Mouse (Mus musculus) A20 (cell line): Measurements from ENCODE around the gene Aebp2.
"Not testable (repeated sequence)": the region's sequence is repeated elsewhere in the genome, so short reads cannot be mapped to it uniquely, and the experiment has no call there.

Source experiments
- DNase-seq: peaks from one replicate; pipeline ENCODE4 v3.0.0-alpha.2; 2011; ENCODE audit warnings: low read depth, low spot score

The Aebp2 gene

GRCm38 (mm10) chr6:140622391-140623225, at the start of gene Aebp2:
TSS of gene Aebp2 (plus strand) at chr6:140622663.
- no peak for DNase-seq

DNA sequence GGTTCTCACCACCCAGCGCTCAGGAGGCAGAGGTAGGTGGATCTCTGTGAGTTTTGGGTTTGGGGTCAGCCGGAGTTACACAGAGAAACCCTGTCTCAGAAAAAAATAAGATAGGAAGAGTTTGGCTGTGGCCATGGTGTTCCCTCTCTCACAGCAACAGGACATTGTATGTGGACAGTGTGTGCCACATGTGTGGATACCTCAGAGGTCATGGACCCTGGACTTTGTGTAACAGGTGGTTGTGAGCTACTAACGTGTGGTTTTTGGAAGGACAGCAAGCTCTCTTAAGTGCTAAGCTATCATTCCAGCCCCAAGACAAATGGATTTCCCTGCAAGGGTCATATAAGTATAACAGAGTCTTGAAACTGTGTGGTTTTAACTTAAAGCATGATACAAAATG, 47.5 kb upstream of the Aebp2 start:
- no peak for DNase-seq

- DNase-seq = no peak
These were observed 46.3 kb upstream of the Aebp2 start for GRCm38 (mm10) chr6:140576133-140576532.

- DNase-seq = peak; percentile 29
These were observed 45.3 kb upstream of the Aebp2 start for GRCm38 (mm10) chr6:140576961-140577821.

GRCm38 (mm10) chr6:140577822-140578170, 44.7 kb upstream of the Aebp2 start:
- DNase-seq = peak; percentile 20

DNA sequence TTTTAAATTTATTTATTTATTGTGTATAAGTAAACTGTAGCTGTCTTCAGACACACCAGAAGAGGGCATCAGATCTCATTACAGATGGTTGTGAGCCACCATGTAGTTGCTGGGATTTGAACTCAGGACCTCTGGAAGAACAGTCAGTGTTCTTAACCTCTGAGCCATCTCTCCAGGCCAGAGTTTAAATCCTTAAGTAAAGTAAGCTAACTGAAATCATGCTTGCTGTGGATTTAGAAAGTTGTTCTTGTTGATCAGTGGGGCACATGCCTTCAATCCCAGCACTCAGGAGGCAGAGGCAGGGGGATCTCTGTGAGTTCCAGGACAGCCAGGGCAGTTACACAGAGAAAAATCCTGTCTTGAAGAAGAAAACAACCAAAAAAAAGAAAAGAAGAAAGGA, 43.5 kb upstream of the Aebp2 start:
- not testable (repeated sequence) for DNase-seq

- no peak for DNase-seq
These were observed 42.3 kb upstream of the Aebp2 start for GRCm38 (mm10) chr6:140580170-140580569.

DNA sequence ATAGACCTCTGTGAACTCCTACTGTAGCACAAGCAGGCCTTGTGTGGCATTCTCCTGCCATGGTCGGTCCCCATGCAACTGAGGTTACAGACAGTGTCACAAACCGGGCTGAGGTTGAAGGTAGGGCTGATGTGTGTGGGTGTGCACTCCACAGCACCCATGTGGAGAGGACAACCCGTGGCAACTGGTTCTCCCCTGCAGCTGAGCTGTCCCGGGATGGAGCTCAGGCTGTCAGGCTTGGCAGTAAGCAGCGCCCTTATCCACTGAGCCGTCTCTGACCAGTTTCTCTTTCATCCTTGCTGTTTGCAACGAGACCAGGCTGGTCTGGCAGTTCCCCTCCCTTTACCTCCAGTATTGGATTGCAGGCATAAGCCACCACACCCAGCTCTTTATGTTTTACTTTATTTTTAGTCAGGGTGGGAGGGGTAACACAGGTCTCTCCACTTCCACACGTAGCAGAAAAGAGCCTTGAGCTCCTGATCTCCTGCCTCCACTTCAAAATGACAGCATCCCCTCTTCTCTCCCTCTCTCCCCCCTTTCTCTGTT, 35.7 kb upstream of the Aebp2 start:
- no peak for DNase-seq

DNA sequence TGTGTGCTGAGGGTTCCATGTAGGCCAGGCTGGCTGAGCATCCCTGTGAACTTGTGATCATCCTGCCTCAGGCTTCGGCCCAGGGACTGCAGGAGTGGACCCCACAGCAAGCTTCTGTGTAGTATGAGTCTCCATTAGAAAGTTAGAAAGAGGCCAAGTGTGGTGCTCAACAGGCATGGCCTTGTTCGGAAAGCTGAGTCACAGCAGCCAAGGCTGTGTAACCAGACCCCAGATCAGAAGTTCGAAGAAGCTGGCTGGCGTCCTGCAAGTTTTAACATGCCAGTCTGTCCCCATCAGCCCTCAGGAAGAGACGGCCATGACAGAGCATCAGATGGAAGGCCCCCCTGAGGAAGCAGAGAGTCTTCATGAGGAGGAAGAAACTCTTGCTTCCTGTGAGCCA, 31.1 kb upstream of the Aebp2 start:
- no peak for DNase-seq

- no peak for DNase-seq
These were observed 29.8 kb upstream of the Aebp2 start for GRCm38 (mm10) chr6:140592713-140593112.

GRCm38 (mm10) chr6:140593420-140594170, 28.9 kb upstream of the Aebp2 start:
- no peak for DNase-seq

DNA sequence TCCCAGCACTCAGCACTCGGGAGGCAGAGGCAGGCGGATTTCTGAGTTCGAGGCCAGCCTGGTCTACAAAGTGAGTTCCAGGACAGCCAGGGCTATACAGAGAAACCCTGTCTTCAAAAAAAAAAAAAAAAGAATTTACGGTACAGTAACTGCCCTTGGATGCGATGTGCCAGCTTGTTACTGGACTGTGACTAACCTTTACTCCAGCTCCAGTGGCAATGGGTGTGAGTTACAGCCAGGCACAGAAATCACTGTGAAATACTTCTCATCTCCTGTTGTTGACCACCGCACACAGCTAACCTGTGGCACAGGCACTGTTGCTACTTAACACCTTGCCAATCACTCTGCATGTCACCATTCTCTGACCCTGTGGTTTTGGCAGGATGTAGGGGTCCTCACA, 26.9 kb upstream of the Aebp2 start:
- DNase-seq = not testable (repeated sequence)

DNA sequence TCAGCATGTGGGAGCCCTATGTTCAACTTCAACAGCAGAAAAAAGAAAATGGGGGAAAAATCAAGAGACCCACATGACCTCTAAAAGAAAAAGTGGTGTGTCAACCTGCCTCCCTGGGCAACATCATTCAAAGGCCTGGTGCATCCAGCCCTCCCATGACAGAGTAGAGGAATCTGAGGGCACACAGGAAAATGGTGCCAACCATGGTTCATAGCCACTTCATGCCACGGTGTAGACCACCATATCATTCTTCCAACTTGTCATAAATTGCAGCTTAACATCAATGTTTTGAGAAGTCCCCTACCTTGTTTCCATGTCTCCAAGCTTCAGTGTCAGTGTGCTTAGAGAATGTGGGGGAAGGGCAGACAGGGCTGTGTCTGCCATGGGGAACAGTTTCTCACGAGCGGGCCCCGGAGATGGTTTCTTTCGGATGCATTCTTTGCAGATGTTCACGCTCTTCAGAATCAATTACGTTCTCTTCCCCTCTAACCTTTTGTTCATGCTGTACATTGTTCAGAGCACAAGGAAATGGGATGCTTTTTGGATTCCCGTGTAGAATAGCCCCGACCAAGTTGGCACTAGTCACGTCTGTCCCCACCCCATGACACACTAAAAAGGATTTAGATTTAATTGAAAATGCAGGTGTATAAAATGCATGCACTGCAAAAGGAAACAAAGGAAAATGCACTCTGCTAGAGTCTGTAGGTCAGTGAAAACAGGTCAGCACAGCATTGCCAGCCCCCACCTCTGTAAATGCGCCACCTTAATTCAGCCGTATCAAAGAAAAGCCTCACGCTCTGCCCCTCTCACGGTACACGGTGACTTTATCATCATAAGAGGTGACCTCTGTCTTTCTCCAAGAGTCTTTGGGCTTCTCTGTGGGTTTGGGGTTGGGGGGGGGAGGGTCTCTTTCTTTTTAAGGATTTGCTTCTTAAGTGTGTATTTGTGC, 24.8 kb upstream of the Aebp2 start:
- no peak for DNase-seq

DNA sequence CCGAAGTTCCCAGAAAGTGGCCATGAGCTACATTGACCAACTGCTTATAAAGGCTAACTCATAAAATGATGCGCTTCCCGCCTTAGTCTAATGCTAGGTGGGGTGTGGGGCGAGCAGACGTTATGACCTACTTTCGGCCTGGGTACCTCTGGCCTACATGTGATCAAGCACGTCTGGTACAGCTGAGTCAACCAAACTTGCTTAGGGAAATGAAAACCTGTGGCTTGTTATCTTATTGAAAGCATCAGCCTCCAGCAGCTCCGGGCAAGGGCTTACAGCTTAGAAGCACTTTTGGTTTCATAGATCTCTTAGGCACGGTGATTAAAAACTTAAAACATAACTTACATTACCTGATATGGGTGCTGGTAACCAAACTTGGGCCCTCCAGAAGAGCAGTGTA, 23.9 kb upstream of the Aebp2 start:
- no peak for DNase-seq

- DNase-seq = no peak
These were observed 23.1 kb upstream of the Aebp2 start for GRCm38 (mm10) chr6:140599337-140599736.

- DNase-seq = peak; percentile 19
These were observed 21.8 kb upstream of the Aebp2 start for GRCm38 (mm10) chr6:140600671-140601070.

- no peak for DNase-seq
These were observed 21.3 kb upstream of the Aebp2 start for GRCm38 (mm10) chr6:140601175-140601574.

DNA sequence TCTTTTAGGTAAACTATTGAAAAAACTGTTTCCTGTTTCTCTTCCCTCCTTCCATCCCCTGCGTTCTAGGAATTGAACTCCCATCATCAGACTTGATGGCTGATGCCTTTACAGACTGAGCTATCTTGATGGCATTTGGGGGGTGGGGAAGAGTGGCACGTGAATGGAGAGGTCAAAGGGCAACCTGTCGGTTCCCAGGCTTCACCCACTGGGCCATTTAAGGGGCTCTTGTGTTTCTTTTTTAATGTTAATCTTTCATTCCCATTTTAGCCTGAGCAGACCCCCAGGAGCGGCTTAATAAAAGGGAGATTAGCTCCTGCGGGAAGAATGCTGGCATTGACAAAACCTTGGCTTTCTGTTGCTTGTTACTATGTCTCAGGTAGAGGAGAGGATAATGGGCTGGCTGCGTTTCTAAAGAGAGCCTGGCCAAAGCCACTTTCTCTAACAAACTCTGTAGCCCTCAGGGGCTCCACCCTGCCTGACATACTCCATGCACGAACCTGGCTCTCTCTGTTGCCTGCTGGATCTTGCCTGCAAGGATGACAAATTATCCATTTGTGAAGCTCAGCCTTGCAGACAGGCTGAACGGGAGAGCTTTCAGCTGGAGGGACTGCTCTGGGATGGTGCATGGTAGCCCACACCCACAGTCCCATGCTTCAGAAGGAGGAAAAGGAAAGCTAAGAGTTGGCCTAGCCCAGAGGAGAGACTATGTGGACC, 19.1 kb upstream of the Aebp2 start:
- DNase-seq = no peak

DNA sequence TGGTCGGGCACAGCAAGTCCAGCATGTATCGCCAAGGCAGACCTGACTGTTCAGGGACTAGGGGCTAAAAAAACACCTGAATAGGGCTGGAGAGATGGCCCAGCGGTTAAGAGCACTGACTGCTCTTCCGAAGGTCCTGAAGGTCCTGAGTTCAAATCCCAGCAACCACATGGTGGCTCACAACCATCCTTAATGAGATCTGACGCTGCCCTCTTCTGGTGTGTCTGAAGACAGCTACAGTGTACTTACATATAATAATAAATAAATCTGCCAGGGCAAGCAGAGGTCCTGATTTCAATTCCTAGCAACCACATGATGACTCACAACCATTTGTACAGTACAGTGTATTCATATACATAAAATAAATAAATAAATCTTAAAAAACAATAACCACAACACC, 17.3 kb upstream of the Aebp2 start:
- not testable (repeated sequence) for DNase-seq

DNA sequence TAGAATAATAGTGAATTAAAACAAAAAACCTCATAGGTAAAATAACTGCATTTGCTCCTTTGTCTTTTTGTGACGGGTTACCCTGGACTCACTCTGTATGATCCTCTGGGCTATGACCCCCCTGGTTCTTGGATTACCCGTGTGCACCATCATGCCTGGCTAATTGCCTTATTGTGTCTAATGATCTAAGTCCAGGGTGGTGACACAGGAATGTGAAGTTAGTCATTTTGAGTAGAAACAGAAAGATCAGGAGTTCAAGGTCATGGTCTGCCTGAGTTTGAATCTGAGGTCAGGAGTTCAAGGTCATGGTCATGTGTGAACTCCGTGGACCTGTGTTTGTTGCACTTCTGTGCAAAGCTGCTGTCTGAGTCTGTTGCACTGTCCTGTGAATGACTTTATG, 16.7 kb upstream of the Aebp2 start:
- no peak for DNase-seq
